Mouse (Mus musculus): ENCODE data around the gene Pik3cg. TPM values are rescaled to one million over a fixed set of nuclear protein-coding genes. Genes with fewer than 3 reads are reported as not detected.

Gene Pik3cg
- total and polyA plus RNA-seq, 3 experiments, result 1.2 to 2.0 (median 1.3) TPM

DNA sequence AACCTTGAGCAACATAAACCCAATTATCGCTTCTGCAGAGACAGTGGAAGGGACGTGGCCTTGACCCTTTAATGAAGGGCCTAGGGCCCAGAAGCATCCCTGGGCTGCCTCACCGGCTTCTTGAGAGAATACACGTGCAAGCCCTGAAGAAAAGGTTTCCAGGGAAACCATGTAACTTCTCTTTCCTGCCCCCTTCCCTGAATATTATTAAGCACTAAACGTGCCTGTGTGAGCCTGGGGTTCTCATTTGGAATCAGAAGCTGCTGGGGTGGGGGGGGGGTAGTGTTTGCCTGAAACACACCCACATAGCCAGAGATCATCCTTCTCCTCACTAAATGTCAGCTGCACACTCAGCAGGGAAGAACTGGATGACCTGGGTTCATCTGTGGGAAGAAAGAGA, 49.7 kb downstream of the Pik3cg start:
- TF ChIP-seq CTCF (IDR thresholded peaks at IDR 0.05), result no peak
- no peak for TF ChIP-seq POLR2A (IDR thresholded peaks at IDR 0.05; ENCODE audit: insufficient read depth, low read depth, low read length)
- TF ChIP-seq EP300 (IDR thresholded peaks at IDR 0.05; ENCODE audit: insufficient read depth, low read depth, low read length), result no peak
- DNase-seq, result no peak
- Histone ChIP-seq H3K36me3 (ENCODE audit: control insufficient read depth, insufficient read depth, low read length) (no peaks in the 10 kb centered on the region), H3K4me3 (no peak overlapping the region), H3K4me1 (ENCODE audit: control insufficient read depth, insufficient read depth, low read length) (no peaks in the 10 kb centered on the region), H3K27me3 (ENCODE audit: control insufficient read depth, insufficient read depth, low read length) (no peaks in the 10 kb centered on the region), H3K9ac (ENCODE audit: low read depth, low read length) (no peak overlapping the region), H3K27ac (no peak overlapping the region), H3K79me2 (replicated peaks; ENCODE audit: control insufficient read depth, insufficient read depth, low read length) (no peaks in the 10 kb centered on the region)
- 67% methylated on average over 5 of the region's 5 CpGs for WGBS
- intact Hi-C loops (cut with DNase I), result no loop called here

DNA sequence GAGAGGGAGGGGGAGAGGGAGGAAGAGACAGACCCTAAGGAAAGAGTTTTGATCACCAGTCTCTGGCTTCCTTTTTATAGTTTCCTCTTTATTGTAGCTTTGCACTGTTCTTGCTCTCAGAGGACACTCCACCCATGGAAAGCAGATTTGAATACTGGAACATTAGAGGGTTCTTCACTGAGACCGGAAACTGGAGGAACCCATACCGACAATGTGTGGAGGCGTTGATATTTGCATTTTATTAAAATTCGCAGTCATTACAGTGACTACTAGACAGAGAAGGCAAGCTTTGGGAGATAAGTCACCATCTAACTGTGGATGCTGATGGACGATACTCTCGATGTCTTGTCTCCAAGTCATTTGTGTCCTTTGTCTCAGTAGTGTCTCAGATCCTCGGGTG, 61.9 kb downstream of the Pik3cg start:
- intact Hi-C loops (cut with DNase I), result no loop called here
- no peaks in the 10 kb centered on the region for H3K27me3 ChIP-seq (ENCODE audit: control insufficient read depth, insufficient read depth, low read length)
- WGBS, result 60% methylated on average over 7 of the region's 7 CpGs

DNA sequence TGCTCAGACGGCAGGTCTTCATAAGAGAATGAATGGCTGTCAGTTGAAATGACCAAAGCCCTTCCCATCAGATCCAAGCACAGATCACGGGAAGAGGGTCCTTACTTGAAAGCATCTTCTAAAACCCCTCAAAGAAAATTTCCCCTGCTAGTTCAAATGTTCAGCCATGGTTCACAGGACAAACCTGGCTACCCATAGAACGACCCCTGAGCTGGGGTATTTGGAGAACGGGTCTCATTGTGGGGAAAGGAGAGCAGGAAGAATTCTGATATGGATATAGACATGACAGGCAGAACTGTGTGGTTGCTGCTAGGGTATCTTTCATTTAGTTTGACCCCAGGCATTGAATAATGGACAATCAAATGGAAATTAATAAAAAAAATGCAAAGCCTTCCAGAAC, 62.8 kb downstream of the Pik3cg start:
- TF ChIP-seq CTCF (IDR thresholded peaks at IDR 0.05) (no peak), EP300 (IDR thresholded peaks at IDR 0.05; ENCODE audit: insufficient read depth, low read depth, low read length) (no peak), POLR2A (IDR thresholded peaks at IDR 0.05; ENCODE audit: insufficient read depth, low read depth, low read length) (no peak)
- no peaks in the 10 kb centered on the region for H3K79me2 ChIP-seq (replicated peaks; ENCODE audit: control insufficient read depth, insufficient read depth, low read length)
- no peaks in the 10 kb centered on the region for H3K36me3 ChIP-seq (ENCODE audit: control insufficient read depth, insufficient read depth, low read length)
- no peak for DNase-seq
- 85% methylated on average over 4 of the region's 4 CpGs for WGBS
- intact Hi-C loops (cut with DNase I), result no loop called here
- H3K9ac ChIP-seq (ENCODE audit: low read depth, low read length), result no peak overlapping the region
- H3K4me3 ChIP-seq, result no peak overlapping the region
- no peak overlapping the region for H3K27ac ChIP-seq
- H3K27me3 ChIP-seq (ENCODE audit: control insufficient read depth, insufficient read depth, low read length), result no peaks in the 10 kb centered on the region
- H3K4me1 ChIP-seq (ENCODE audit: control insufficient read depth, insufficient read depth, low read length), result no peaks in the 10 kb centered on the region; the same call in 1 of the 2 replicates

More for the DNA sequence above, 61.9 kb downstream of the Pik3cg start:
- Histone ChIP-seq H3K79me2 (replicated peaks; ENCODE audit: control insufficient read depth, insufficient read depth, low read length) (no peaks in the 10 kb centered on the region), H3K36me3 (ENCODE audit: control insufficient read depth, insufficient read depth, low read length) (no peaks in the 10 kb centered on the region), H3K9ac (ENCODE audit: low read depth, low read length) (no peak overlapping the region), H3K27ac (no peak overlapping the region), H3K4me3 (no peak overlapping the region), H3K4me1 (ENCODE audit: control insufficient read depth, insufficient read depth, low read length) (no peaks in the 10 kb centered on the region; the same call in 1 of the 2 replicates)
- DNase-seq, result no peak
- no peak for TF ChIP-seq CTCF (IDR thresholded peaks at IDR 0.05)
- no peak for TF ChIP-seq EP300 (IDR thresholded peaks at IDR 0.05; ENCODE audit: insufficient read depth, low read depth, low read length)
- no peak for TF ChIP-seq POLR2A (IDR thresholded peaks at IDR 0.05; ENCODE audit: insufficient read depth, low read depth, low read length)

DNA sequence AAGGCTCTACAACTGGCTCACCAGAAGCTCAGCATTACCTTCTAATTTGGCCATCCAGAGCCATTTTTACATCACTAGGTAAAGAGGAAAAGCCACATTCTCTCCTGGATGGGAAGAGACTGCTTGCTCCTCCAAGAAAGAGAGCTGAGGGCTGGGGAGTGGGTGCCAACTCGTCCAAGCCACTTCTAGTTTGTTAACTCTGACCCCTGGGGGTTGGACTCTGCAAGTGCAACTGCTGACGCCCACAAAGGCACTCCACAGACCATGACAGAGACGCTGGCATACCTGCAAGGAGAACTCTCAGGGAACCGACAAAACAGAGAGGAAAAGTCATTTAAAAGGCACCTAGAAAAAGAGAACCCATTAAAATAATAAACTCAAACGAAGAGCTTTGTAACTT, 63.9 kb downstream of the Pik3cg start:
- Histone ChIP-seq H3K27ac (no peak overlapping the region), H3K27me3 (ENCODE audit: control insufficient read depth, insufficient read depth, low read length) (no peaks in the 10 kb centered on the region), H3K79me2 (replicated peaks; ENCODE audit: control insufficient read depth, insufficient read depth, low read length) (no peaks in the 10 kb centered on the region), H3K4me1 (ENCODE audit: control insufficient read depth, insufficient read depth, low read length) (no peaks in the 10 kb centered on the region; the same call in 1 of the 2 replicates), H3K36me3 (ENCODE audit: control insufficient read depth, insufficient read depth, low read length) (no peaks in the 10 kb centered on the region), H3K4me3 (no peak overlapping the region), H3K9ac (ENCODE audit: low read depth, low read length) (no peak overlapping the region)
- intact Hi-C loops (cut with DNase I), result loop anchor here (1.0 to 5.0 kb wide), 3 partner anchors 82 to 177 kb away; partner anchors contain the start of gene Prkar2b
- 2% methylated on average over 5 of the region's 5 CpGs for WGBS
- peak; percentile 66 to 75 for DNase-seq
- TF ChIP-seq EP300 (IDR thresholded peaks at IDR 0.05; ENCODE audit: insufficient read depth, low read depth, low read length) (peak; percentile 44; the same call in 1 of the 2 replicates), POLR2A (IDR thresholded peaks at IDR 0.05; ENCODE audit: insufficient read depth, low read depth, low read length) (no peak), CTCF (IDR thresholded peaks at IDR 0.05) (peak; percentile 94)

DNA sequence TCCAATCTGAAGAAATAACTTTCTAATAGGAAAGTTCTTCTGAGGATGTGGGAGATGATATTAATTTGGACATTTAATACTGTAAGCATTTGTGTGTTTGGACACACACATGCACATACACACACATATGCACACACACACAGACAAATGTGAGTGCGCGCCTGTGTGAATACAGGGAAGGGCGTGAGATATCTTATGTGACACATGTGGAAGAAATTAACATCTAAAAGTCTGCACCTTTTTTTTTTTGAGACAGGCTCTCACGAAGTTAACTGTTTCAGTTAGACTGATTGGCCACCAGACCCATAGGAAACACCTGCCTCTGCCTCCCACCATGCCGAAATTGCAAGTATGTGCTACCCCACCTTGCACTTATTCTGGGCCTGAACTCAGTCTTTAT, 64.7 kb downstream of the Pik3cg start:
- Histone ChIP-seq H3K79me2 (replicated peaks; ENCODE audit: control insufficient read depth, insufficient read depth, low read length) (no peaks in the 10 kb centered on the region), H3K9ac (ENCODE audit: low read depth, low read length) (no peak overlapping the region), H3K4me3 (no peak overlapping the region), H3K4me1 (ENCODE audit: control insufficient read depth, insufficient read depth, low read length) (no peaks in the 10 kb centered on the region; the same call in 1 of the 2 replicates), H3K27ac (no peak overlapping the region), H3K27me3 (ENCODE audit: control insufficient read depth, insufficient read depth, low read length) (no peaks in the 10 kb centered on the region), H3K36me3 (ENCODE audit: control insufficient read depth, insufficient read depth, low read length) (no peaks in the 10 kb centered on the region)
- TF ChIP-seq POLR2A (IDR thresholded peaks at IDR 0.05; ENCODE audit: insufficient read depth, low read depth, low read length) (no peak), CTCF (IDR thresholded peaks at IDR 0.05) (no peak), EP300 (IDR thresholded peaks at IDR 0.05; ENCODE audit: insufficient read depth, low read depth, low read length) (no peak)
- no peak for DNase-seq
- WGBS, result 72% methylated on average over 5 of the region's 5 CpGs
- intact Hi-C loops (cut with DNase I), result loop anchor here (1.0 to 5.0 kb wide), 3 partner anchors 81 to 176 kb away; partner anchors contain the start of gene Prkar2b

DNA sequence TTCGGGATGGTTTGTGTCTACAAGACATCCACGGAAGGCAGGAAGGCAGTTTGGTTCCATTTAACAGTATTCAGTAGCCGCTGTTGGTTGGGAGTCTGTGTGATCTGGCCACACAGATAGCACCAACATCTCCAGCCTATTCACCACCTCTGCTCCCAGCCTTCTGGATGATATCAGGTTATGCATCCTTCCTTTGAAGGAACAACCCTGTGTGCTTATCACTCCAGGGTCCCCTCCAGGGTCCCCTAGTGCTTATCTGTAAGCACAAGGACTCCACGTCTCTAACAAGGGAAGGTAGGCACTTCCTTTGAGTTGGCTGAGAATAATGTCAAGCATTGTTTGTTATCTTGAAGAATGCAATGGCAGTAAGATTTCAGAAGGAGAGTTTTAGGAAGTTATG, 65.3 kb downstream of the Pik3cg start:
- Histone ChIP-seq H3K36me3 (ENCODE audit: control insufficient read depth, insufficient read depth, low read length) (no peaks in the 10 kb centered on the region), H3K79me2 (replicated peaks; ENCODE audit: control insufficient read depth, insufficient read depth, low read length) (no peaks in the 10 kb centered on the region), H3K27ac (no peak overlapping the region), H3K9ac (ENCODE audit: low read depth, low read length) (no peak overlapping the region), H3K27me3 (ENCODE audit: control insufficient read depth, insufficient read depth, low read length) (no peaks in the 10 kb centered on the region), H3K4me3 (no peak overlapping the region), H3K4me1 (ENCODE audit: control insufficient read depth, insufficient read depth, low read length) (no peaks in the 10 kb centered on the region; the same call in 1 of the 2 replicates)
- DNase-seq, result no peak
- TF ChIP-seq POLR2A (IDR thresholded peaks at IDR 0.05; ENCODE audit: insufficient read depth, low read depth, low read length), result no peak
- no peak for TF ChIP-seq EP300 (IDR thresholded peaks at IDR 0.05; ENCODE audit: insufficient read depth, low read depth, low read length)
- TF ChIP-seq CTCF (IDR thresholded peaks at IDR 0.05), result no peak
- WGBS, result 45% methylated on average over 4 of the region's 4 CpGs
- intact Hi-C loops (cut with DNase I), result loop anchor here (5.0 kb wide), 2 partner anchors 81 to 104 kb away; partner anchors contain the start of gene Prkar2b

Measured in heart, adult 2 months (tissue).